ENCODE assay signal across 25 mouse cellular contexts in genomic region chr13:93401947-93402346, GRCm38 (mm10).
DNase-seq lines count a peak whose midpoint lies in the region; ATAC-seq and TF ChIP-seq lines count a peak whose summit lies in the region.
"Had no signal": no experiment of that assay in that cellular context is flagged by ENCODE, and none has a peak within 500 bp of the region (broad histone marks: within the 10 kb centered on the region; RNA-seq: fewer than 3 reads in every experiment).

No protein-coding gene starts in this region.

- 75% methylated on average over 7 of the region's 7 CpGs for WGBS in heart, adult 2 months

- H3K4me1 ChIP-seq in heart, adult 2 months (ENCODE audit: control insufficient read depth, insufficient read depth, low read length) = no peaks in the 10 kb centered on the region
- H3K4me1 ChIP-seq: embryonic facial prominence, embryonic 13.5 days; embryonic facial prominence, embryonic 15.5 days; forebrain, embryonic 10.5 days; forebrain, embryonic 12.5 days had no signal

- intact Hi-C loops in heart, adult 2 months (cut with DNase I) = loop anchor here (5.0 kb wide), 1 partner anchor 95 kb away; no protein-coding TSS in a partner anchor

- H3K9ac ChIP-seq in heart, adult 2 months (ENCODE audit: low read depth, low read length) = no peak overlapping the region
- H3K9ac ChIP-seq: embryonic facial prominence, embryonic 13.5 days; embryonic facial prominence, embryonic 15.5 days; forebrain, embryonic 12.5 days had no signal

- TF ChIP-seq POLR2A in heart, adult 2 months (IDR thresholded peaks at IDR 0.05; ENCODE audit: insufficient read depth, low read depth, low read length) = no peak

- H3K27ac ChIP-seq in heart, adult 2 months = peak overlapping the region; percentile 89
- H3K27ac ChIP-seq: embryonic facial prominence, embryonic 13.5 days; embryonic facial prominence, embryonic 15.5 days; forebrain, embryonic 10.5 days; forebrain, embryonic 12.5 days had no signal

- ATAC-seq in cerebellum, adult (ENCODE audit: insufficient number of reproducible peaks, low FRiP score, low TSS enrichment) = no peak
- ATAC-seq: activated CD4-positive, CD25-positive, alpha-beta regulatory T cell, adult 4 months; CD4-positive, CD25-positive, alpha-beta regulatory T cell, adult 4 months; forebrain, embryonic 14.5 days; forebrain, embryonic 16.5 days; Patski had no signal

- no peak for TF ChIP-seq CTCF in heart, adult 2 months (IDR thresholded peaks at IDR 0.05)

- TF ChIP-seq EP300 in heart, adult 2 months (IDR thresholded peaks at IDR 0.05; ENCODE audit: insufficient read depth, low read depth, low read length) = no peak

- H3K4me3 ChIP-seq in heart, adult 2 months = no peak overlapping the region
- H3K4me3 ChIP-seq: embryonic facial prominence, embryonic 13.5 days; embryonic facial prominence, embryonic 15.5 days; erythroblast, embryonic 14.5 days; forebrain, embryonic 10.5 days; forebrain, embryonic 12.5 days had no signal

- peak; percentile 29 to 32 for DNase-seq in cerebellum, adult 18-20 months
- DNase-seq in cerebellum, adult 9-10 months = peak; percentile 52
- DNase-seq in cerebellum, postnatal 36 days = no peak
- no peak for DNase-seq in heart, adult 2 months
- no peak for DNase-seq in heart, adult 8-10 months (ENCODE audit: low spot score)
- DNase-seq in brain, adult 2 months (ENCODE audit: low read depth, low spot score) = peak; percentile 65
- DNase-seq: adrenal gland, adult 8-10 months; adrenal gland, postnatal 14 days; adrenal gland, postnatal 36 days; B cell, adult 2 months; cerebellum, adult 11-12 months; cerebellum, adult 9-11 months; embryo, embryonic 11 days had no signal

- H3K36me3 ChIP-seq in heart, adult 2 months (ENCODE audit: control insufficient read depth, insufficient read depth, low read length) = peaks cover 10% of the 10 kb centered on the region; the same call in 1 of the 2 replicates
- H3K36me3 ChIP-seq: embryonic facial prominence, embryonic 15.5 days had no signal

- H3K79me2 ChIP-seq in heart, adult 2 months (replicated peaks; ENCODE audit: control insufficient read depth, insufficient read depth, low read length) = no peaks in the 10 kb centered on the region

- no peaks in the 10 kb centered on the region for H3K27me3 ChIP-seq in heart, adult 2 months (ENCODE audit: control insufficient read depth, insufficient read depth, low read length)
- H3K27me3 ChIP-seq: CH12.LX; embryonic facial prominence, embryonic 13.5 days; embryonic facial prominence, embryonic 15.5 days; forebrain, embryonic 12.5 days; Patski had no signal

Comparison
In these comparisons a context has a peak if more than half of its experiments do, and no peak if none do; other contexts are left out.
1. DNase-seq: peak in cerebellum, adult 18-20 months (2 of 2), cerebellum, adult 9-10 months (single experiment) and brain, adult 2 months (single experiment); none in cerebellum, postnatal 36 days (0 of 2), heart, adult 2 months (0 of 2) and heart, adult 8-10 months (single experiment).